Mouse (Mus musculus): ENCODE measurements around the gene Adprhl2.

DNA sequence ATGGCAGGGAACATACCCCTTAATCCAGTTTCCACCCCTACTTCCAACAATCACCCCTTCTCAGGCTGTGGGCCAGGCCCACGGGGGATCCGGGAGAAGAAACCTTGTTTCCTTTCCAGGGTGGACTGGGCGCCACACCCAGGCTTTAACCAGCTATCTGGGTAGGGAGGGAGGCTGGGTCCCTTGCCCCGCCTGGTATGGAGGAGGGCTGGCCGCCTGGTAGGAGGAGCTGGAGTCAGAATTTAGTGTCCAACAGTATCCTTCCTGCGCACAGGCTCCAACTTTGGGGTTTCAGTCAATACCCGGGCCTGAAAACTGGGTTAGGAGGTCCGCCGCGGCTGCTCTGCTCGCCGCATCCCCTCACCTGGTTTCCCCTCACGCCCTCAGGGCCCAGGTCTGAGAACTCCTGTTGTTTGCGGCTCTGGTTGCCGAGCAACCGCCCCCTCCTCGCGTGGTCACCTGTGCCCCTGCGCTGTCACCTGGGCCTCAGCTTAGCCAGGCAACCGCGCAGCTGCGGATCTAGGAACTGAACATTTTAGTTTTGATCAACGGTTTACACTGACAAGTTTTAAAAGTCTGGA lies 3.9 kb upstream of the Adprhl2 start, which contains the start of gene Tekt2:
- no peak for TF ChIP-seq TAL1 (IDR thresholded peaks at IDR 0.05; ENCODE audit: low read length)
- no peak for TF ChIP-seq GATA1 (IDR thresholded peaks at IDR 0.05; ENCODE audit: low read length)
